Mouse (Mus musculus) ovary, adult 10 weeks (tissue): ENCODE data around the gene Rpl36al. TPM values are rescaled to one million over a fixed set of nuclear protein-coding genes. Genes with fewer than 3 reads are reported as not detected.

Source experiments
- polyA plus RNA-seq: library from polyadenylated mRNA; stranded (reverse); fragments of 350-450 nt; fragmentation: Illumina TruSeq; extraction: RNeasy Lipid Tissue Mini Kit (QIAGEN cat#74804); gene quantifications from one replicate; pipeline ENCODE4 v1.2.3, GENCODE M21; 2014

The Rpl36al gene
- 191 TPM for polyA plus RNA-seq

GRCm38 (mm10) chr12:69183583-69184308 is at the start of gene Rpl36al, which contains the start of gene Mgat2:
Rpl36al (minus strand) TSS chr12:69184083.
Mgat2 (plus strand) TSS chr12:69184157.

DNA sequence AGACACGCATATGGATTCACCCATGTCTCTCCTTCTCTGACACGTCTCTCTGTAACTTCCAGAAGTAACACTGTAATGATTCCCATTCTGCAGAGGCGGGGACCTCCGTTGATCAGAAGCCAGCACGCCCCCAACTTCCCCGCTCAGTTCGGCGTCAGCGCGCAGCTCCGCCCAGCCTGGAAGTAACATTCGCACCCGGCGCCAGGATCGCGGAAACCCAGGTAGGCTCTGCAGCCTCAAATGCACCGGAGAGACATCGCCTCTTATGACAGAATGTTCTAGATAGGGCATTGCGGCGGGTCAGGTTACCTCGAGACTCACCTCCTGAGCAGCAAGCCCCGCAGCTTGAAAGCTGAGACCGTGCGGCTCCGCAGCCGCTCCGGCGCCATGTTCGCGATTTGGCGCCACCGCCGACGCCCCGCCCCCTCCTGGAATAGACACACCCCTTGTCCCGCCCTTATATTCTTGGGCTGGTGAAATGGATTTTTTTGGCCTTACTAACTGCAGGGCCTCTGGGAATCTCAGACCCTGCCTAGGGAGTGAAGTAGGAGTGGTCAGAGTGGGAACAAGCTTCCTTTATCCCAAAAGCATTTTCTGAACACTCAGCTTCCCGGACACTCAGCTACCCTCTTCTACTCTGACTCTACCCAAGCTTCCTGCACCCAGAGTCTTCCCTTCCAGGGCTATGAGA is 44.0 kb upstream of the Rpl36al start, which contains the start of gene Pole2:
TSS of gene Pole2 (minus strand) at position 420 of the 691 bp plus-strand sequence.

DNA sequence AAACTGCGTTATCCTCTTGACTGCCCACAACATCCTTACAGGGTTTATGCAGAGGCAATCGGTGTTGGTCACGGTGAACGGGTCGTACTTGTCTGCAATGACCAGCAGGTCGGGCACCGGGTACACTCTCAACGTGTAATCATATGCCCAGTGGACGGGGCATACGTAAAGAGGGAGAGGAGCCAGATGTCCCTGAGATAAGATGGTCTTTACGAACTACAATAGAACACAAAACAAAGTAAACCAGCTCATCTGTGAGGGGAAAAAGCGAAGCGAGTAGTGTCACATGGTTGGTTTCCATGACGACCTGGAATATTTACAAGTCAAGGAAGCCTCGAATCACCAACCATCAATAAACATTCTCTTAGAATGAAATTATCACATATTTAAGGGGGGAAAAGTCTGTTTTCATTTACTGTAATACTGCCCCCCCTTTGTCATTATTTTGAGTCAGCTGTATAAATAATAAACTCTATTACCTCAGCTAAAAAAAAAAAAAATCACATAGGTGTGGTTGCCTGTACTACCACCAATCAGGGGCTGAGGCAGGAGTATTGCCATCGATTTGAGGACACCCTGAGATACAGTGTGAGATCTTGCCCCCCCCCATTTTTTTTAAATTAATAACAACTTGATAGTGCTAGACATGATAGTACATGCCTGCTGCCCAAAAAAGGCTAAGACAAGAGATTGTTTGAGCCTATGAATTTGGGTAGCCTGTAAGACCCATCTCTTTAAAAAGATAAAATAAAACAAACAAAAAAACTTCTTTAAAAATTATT is 20.4 kb upstream of the Rpl36al start, which contains the start of gene Gm49384:
TSS of gene Gm49384 (minus strand) at position 216 of the 782 bp plus-strand sequence.

DNA sequence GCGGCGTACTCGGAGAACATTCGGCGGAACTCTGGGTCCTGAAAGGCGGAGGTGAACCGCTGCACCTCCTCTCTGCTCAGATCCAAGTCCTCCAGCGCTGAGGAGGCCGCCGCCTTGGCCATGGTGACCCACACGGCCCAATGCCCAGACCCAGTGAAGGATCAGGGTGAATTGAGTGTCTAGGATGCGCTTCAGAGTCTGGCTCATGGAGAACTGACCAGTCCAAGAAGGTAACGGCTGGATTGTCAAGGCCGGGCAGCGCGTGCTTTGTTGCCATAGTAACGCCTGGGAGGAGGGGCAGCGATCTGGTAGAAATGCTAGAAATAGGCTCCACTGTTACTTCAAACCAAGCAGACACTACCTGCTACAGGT is 14.3 kb upstream of the Rpl36al start, which contains the start of gene Dnaaf2:
TSS of gene Dnaaf2 (minus strand) at position 266 of the 372 bp plus-strand sequence.

GRCm38 (mm10) chr12:69196444-69197377 is 12.8 kb upstream of the Rpl36al start, which contains the start of gene Gm49383:
Gm49383 (minus strand) TSS chr12:69197104.

DNA sequence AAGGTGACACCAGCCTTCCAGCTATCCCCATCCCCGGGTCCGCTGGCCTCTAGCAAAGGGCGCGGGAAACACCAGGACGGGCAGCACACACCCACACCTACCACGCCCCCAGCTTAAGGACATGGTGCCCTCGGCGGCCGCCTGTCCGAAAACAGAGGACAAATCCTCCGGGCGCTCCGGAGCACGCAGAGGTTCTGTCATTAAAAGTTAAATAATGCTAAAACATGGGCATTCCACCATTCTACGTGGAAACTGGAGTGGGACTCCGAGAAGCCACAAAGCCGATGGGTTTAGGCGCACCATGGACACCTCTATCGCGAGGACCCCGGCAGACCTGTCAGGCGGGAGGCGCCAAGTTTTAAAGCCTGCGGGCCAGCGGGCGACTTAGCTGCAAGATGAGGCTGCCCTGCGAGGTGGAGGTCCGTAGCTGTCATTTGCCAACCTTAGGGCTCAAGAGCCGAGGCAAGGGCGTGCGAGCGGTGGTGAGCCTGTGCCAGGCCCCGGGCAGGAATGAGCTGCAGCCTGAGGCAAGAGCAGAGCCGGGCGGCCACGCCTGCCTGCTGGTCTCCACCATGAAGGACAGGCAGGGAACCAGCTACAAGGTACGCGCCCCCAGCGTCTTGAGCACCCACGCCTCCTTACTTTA is 15.3 kb downstream of the Rpl36al start, which contains the start of gene Lrr1:
TSS of gene Lrr1 (plus strand) at position 354 of the 646 bp plus-strand sequence.

GRCm38 (mm10) chr12:69158765-69159577 is 24.9 kb downstream of the Rpl36al start, which contains the start of gene Rps29:
Rps29 (minus strand) TSS chr12:69159186.

Other genes with a start within 250 kb of the Rpl36al start
- gene Rps29, start 24.9 kb downstream of the Rpl36al start, polyA plus RNA-seq, result 34.2 TPM
- gene Lrr1, start 15.3 kb downstream of the Rpl36al start, polyA plus RNA-seq, result 25.0 TPM
- gene Mgat2, start 74 bp upstream of the Rpl36al start, polyA plus RNA-seq, result 173 TPM
- 1.3 TPM for gene Gm49383, start 13.0 kb upstream of the Rpl36al start, polyA plus RNA-seq
- gene Dnaaf2, start 14.3 kb upstream of the Rpl36al start, polyA plus RNA-seq, result 3.9 TPM
- gene Gm49384, start 20.2 kb upstream of the Rpl36al start, polyA plus RNA-seq, result 26.4 TPM
- gene Pole2, start 44.1 kb upstream of the Rpl36al start, polyA plus RNA-seq, result 16.5 TPM
- gene Klhdc1, start 57.1 kb upstream of the Rpl36al start, polyA plus RNA-seq, result 20.0 TPM
- gene Klhdc2, start 112.6 kb upstream of the Rpl36al start, polyA plus RNA-seq, result 165 TPM
- gene Nemf, start 173.1 kb upstream of the Rpl36al start, polyA plus RNA-seq, result 111 TPM
- 74.6 TPM for gene Arf6, start 188.1 kb upstream of the Rpl36al start, polyA plus RNA-seq
- gene Gm9887, start 188.4 kb upstream of the Rpl36al start, polyA plus RNA-seq, result not detected